Mouse (Mus musculus) liver, embryonic 14.5 days (tissue): ENCODE results near the gene Ndufa3.

ENCODE experiments used
- CTCF ChIP-seq: IDR thresholded peaks from 2 replicates; pipeline ENCODE4 v1.5.1; 2016; ENCODE audit warnings: antibody characterized with exemption, low read depth, control low read depth
- EP300 ChIP-seq: IDR thresholded peaks from 2 replicates; pipeline ENCODE4 v1.6.1; 2016; ENCODE audit warnings: antibody characterized with exemption, low read depth

- TF ChIP-seq CTCF = peak; percentile 64
- 0 out of 2 replicates have a peak, but pooled peaks have one; percentile 27 for TF ChIP-seq EP300
These were observed 558 bp upstream of the Ndufa3 start for GRCm38 (mm10) chr7:3616389-3617241.
